Mouse (Mus musculus) cerebellum, adult 2 months (tissue): Measurements from ENCODE around the gene Slc22a8.

Experiments used
- CTCF ChIP-seq: fragments of 200-500 bp; IDR thresholded peaks from 2 replicates; pipeline ENCODE4 v1.5.1; 2011; ENCODE audit warnings: low read depth, mild to moderate bottlenecking, control low read depth, low read length, moderate library complexity, borderline replicate concordance; ENCODE audit not compliant: insufficient read depth
- POLR2A ChIP-seq: fragments of 200-500 bp; IDR thresholded peaks from 2 replicates; pipeline ENCODE4 v1.6.1; 2011; ENCODE audit warnings: low read length, control low read depth, borderline replicate concordance; ENCODE audit not compliant: insufficient read depth

DNA sequence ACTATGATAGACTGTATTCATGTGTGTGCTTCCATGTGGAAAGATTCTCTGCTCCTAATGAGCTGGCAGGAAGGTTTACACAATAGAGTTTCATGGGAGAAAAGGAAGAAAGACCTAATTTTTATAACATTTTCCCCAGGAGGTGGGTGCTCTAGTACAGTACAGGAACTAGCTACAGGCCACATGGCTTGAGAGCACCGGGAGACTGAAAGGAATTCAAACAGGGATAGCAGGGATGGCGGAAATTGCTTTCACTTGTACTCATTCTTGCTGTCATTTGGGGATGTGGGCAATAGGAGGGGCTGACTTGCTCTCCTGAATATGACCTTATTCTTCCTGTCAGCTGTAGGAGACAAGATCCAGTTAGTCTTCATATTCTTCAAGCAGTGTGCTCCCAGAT lies 27.0 kb upstream of the Slc22a8 start:
- TF ChIP-seq CTCF (no peak), POLR2A (no peak)
